Mouse (Mus musculus): ENCODE measurements around the gene Phf24.

- no peak for TF ChIP-seq EP300 (optimal IDR thresholded peaks at IDR 0.05)
- TF ChIP-seq CTCF (IDR thresholded peaks at IDR 0.05; ENCODE audit: low read depth), result no peak
Measured at GRCm38 (mm10) chr4:42879829-42880676, 36.4 kb upstream of the Phf24 start.

All from stomach, postnatal 0 days (tissue).